Mouse (Mus musculus): ENCODE data around the gene Pde7b.

GRCm38 (mm10) chr10:20474036-20474435 is 250.8 kb downstream of the Pde7b start:
- TF ChIP-seq POLR2A (IDR thresholded peaks at IDR 0.05; ENCODE audit: borderline replicate concordance, low read depth, low read length), result no peak
- no peak for TF ChIP-seq CTCF (IDR thresholded peaks at IDR 0.05; ENCODE audit: low read depth, low read length)
